Mouse (Mus musculus) embryonic stem cell, embryonic (primary cell): ENCODE measurements at regions not wholly inside any gene's neighbourhood (a gene's known extent, or its start where the extent isn't known, plus 50 kb on each side); places are given as distances from the start of the nearest gene placed in this dataset.

ENCODE experiments used
- CTCF ChIA-PET, 4 experiments: fragments of 300-600 bp in 2 of 4; fragments of 350-600 bp in 2 of 4; sonication (Branson Sonifier 250); formaldehyde crosslinking; loops; one replicate each; lab custom pipeline; 2022; ENCODE audit warnings: inconsistent platforms in 2 of 4; lab: Charles Lee
- POLR2A ChIA-PET, 4 experiments: fragments of 300-600 bp in 2 of 4; fragments of 350-600 bp in 2 of 4; sonication (Branson Sonifier 250); formaldehyde crosslinking; loops; one replicate each; lab custom pipeline; 2022; ENCODE audit warnings: antibody characterized with exemption in 4 of 4, inconsistent platforms in 1 of 4; lab: Charles Lee

DNA sequence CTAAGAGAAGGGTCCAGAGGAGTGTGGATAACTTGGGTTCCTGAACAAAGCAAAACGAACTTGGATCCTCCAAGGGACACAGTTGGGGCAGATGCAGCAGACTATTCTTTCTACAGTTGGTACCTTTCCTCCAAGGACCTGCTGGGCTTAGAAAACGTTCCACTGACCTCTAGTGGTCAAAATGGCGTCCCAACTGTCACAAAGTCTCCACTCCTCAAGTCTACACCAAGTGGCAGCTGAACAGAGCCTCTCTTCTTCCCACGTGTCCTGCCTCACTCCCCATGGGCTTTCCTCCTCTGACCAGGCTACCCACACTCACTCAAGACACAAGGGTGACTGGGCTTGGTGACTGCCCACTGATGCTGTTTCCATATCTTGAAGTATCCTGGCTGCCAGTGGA lies 67.1 kb upstream of the Parp11 start:
- ChIA-PET POLR2A (no interaction called here), CTCF (interaction anchor here in 2 of 4 experiments (0.7 to 1.0 kb wide), 2 partner anchors 114 to 237 kb away, joined by 5 to 12 read pairs; no protein-coding TSS in a partner anchor)

DNA sequence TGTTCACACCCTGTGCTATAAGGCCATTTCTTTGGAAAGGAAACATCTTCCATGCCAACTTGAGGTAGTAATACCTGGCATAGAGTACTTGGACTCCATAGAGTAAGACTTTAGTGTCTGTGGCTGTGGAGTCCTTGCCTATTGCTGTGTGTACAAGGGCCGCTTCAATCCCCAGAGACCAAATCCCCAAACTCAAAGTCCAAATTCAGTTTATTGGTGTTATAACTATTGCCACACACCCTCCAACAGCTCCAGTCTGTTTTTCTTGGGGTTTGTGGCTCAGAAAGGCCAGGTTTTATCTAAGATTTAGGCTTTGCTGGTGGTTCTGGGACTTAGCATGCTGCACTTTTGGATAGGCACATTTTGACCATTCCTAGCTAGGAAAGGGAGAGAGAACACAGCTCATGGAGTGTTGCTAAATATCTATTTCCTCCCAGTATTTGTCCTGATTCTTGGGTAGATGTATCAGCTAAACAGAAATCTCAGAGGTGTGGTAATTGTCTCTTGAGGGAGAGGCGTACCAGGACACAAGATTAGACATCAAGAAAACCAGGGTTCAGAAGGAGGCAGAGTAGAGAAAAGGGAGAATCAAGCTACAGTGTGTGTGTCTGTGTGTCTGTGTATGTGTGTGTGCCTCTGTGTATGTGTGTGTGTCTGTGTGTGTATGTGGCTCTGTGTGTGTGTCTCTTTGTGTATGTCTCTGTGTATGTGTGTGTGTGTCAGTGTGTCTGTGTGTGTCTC lies 65.3 kb upstream of the Parp11 start:
- ChIA-PET CTCF (no interaction called here), POLR2A (no interaction called here)

GRCm38 (mm10) chr6:127391258-127392011 lies 55.2 kb upstream of the Parp11 start:
- CTCF ChIA-PET: no interaction called here
- POLR2A ChIA-PET: no interaction called here

- CTCF ChIA-PET: no interaction called here
- POLR2A ChIA-PET: no interaction called here
These were observed 54.4 kb upstream of the Parp11 start for GRCm38 (mm10) chr6:127392012-127392798.

DNA sequence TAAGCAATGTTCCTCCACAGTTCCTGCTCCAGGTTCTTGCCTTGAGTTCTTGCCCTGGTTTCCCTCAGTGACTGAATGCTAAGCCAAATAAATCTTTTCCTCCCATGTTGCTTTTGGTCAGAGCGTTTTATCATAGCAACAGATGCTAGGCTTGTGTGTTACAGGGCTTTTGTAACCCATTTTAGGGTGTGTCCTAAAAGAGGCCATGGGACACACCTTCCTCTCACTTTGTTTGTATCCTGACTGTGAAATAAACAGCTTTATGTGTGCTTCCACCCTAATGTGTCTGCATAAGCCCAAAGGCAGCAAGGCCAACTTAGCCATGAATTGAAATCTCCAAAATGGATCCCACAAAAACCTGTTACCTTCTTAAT lies 53.9 kb upstream of the Parp11 start:
- POLR2A ChIA-PET: no interaction called here
- CTCF ChIA-PET: no interaction called here

DNA sequence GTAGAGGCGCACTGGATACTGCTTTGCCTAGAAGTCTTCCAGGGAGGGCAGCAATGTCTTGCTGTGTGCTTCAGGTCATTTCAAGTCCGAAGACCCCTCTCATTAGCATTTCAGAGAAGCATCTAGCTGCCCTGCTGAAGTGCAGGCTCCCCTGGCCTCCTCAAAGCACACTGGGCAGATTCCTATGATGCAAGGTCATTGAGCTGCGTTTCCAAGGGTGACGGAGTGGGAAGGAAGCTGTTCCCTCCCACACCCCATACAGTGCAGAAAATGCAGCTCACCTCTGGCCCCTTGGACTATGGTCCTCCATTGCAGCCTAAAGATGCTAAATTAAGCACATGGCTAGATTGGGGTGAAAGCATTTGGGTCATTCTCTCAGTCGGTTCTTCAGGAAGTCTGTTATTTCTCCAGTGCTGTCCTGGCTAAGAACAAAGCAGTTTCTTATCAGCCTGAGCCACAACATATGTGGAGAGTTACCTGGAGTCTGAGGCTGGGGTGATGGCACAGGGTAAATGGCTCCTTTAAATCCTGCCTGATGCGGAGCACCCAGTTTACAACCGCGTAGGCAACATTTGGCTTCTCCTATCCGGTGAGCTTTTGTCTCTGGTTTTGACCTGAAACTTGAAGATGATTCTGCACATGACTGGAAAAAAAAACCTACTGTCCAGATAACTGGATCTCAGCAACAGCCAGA lies 52.6 kb upstream of the Parp11 start:
- ChIA-PET POLR2A (interaction anchor here in 2 of 4 experiments (0.5 to 0.7 kb wide), 3 partner anchors 48 to 610 kb away, joined by 3 to 6 read pairs (median 4); no protein-coding TSS in a partner anchor), CTCF (interaction anchor here in 1 of 4 experiments (0.6 kb wide), 1 partner anchor 703 kb away, joined by 3 read pairs; no protein-coding TSS in a partner anchor)
